Mouse (Mus musculus) thymus, adult 18-20 months (tissue): ENCODE data around the gene Atp1b1.

Experiments
- DNase-seq, 2 experiments: peaks; one replicate each; pipeline ENCODE4 v3.0.0; 2022; ENCODE audit warnings: mixed read lengths in 2 of 2

Atp1b1 gene

DNA sequence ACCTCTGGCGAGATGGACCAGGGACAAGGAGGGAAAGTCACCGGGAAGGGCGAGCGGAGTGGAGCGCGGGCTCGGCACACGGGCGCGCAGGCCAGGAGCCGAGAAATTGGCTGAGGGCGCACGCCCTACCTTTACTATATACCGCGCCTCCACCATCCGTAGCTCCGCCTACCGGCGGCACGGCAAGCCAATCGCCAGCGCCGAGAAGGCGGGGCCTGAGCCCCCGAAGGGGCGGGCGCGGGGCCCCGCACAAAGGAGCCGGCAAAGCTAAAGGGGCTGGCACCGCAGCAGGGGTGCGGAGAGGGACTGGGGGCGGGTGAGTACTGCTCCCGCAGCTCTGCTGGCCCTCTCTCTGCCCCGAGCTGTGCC is at the start of gene Atp1b1:
TSS of gene Atp1b1 (minus strand) at position 111 of the 369 bp plus-strand sequence.
- DNase-seq = peak; percentile 87 to 89

DNA sequence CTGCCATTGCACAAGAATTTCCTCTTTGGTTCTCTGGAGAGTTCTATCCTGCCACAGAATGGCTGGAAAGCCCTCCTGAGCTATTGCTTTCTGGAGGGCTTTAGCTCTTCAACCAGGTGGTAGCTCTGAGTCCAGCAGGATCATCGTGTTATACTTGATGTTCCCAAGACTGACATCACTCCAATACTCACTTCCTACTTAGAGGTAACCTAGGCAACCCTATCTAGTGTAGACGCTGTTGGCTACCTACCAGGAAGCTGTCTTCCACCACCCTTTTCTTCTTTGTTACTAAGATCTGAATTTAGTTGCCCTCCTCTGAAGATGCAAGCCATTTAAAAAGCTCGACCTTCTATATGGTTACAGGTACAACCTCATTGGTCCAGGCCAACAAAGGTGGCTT is 46.9 kb upstream of the Atp1b1 start:
- DNase-seq = no peak

DNA sequence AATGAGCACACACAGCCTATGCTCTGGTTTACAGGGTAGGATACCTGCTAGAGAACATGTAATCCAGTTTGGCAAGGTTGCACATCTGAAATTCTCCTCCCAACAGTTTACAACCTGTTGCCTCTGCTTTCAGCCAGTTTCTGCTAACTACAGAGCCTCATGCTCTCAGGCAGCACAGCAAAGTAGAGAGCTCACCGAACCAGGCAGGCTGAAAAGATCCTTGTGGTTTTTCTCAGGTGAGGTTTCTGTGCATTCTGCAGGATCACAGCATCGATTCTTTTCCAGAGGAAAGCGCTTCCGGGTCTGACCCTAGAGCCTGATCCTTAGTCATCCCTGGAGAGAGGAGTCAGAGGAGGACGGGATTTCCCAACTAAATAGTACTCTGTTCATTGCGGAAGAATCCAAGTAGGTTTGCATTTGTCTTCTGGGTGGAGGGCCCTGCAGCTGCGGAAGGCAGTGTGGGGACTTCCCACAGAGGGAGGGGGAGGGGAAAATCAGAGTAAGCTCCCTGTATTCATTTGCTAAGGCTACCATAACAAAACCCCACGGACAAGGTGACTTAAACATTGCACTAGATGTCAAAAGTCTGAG is 45.1 kb upstream of the Atp1b1 start:
- DNase-seq = peak in 1 of 2 experiments; percentile 21

DNA sequence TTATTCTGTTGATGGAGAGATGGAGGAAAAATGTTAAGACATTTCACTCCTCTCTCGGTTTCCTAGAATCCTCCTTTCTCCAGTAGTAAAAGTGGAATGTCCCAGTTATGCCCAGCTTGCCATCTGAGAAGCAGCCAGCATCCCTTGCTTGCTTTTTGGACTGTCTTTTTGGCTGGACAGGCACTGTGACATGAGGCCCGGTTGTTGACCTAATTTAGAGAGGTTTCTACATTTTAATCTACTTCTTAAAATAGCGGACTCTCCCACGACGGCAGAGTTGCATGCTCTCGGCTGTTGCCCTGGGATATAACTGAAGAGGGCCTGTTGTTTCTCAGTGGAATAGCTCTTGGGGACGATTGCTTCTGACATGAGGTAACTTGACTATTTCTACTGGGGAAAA is 44.1 kb upstream of the Atp1b1 start:
- no peak for DNase-seq

DNA sequence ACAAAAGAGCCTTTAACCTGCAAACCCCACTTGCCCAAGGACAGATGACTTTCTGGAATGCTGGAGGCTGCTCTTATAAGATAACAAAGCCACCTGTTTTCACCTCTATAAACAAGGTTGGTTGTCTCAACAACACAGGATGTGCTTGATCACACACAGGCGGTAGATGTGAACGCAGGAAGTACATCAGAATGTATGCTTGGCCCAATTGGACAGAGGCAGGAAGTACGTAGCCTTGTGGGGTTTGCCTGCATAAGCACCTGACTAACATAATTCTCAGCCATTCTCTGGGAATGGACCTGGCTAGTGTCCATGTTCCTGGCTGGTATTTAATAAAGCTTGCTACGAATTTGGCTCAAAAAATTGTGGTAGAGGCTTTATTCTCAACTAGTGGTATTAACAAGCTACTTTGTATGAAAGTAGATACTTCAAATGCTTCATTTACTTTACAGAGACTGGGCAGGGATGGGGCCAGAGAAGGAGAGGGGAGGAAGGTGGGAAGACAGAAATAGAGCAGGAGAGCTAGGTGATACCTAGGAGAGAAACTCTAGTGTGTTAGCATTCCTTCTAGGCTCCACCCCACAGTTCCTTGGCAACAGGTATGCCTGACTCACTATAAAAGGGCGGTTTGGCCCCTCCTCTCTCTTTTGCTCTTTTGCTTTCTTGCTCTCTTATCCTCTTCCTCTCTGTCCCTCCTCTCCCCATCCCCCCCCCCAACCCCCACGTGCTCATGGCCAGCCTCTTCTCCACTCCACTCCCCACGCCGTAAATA is 36.8 kb upstream of the Atp1b1 start:
- no peak for DNase-seq

DNA sequence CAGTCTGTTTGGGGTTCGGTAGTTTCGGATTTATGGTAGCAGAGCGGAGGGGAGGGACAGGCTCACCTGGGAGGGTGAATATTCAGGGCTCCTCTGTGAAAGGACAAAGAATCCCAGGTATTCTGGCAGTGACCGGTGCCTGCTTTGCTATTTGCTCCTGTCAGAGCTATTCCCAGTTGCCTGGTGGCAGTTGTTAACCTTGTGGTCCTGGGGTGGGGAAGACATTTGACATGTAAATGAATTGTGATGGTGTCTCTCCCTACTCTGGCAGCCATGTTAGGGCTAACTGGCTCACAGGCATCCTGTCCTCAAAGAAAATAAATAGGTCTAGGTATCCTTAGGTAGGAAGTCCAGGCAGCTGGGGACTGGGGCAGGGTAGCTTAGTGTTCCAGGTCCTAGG is 36.1 kb upstream of the Atp1b1 start:
- DNase-seq = no peak

DNA sequence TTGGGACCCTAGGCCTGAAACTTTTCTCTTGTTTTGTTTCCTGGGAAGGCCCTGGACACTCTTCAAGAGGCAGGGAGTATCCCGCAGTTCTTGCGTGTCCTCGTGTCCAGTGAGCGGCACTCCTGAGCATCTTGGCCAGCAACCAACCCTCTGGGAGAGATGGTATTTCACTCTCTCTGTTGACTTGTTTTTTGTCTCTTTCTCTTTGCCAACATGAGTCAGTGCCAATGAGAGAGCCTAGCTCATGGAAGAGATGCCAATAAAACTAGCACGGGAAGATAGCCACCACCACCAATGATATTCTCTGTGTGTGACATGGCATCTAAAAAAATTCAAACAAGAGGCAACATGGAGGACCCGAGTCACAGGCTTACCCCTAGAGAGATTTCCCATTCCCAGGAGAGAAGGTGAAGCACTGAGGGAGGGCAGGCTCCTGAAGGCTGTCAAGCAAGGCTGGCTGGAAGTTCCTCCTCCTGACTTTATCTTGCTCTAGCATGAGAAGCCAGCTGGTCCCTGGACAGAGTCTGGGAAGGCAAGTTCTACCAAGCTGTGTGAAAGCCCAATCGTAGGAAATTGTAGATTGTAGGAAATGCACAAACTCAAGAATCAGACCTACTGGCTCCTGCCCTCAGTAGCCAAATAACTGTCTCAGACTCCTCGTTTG is 35.0 kb upstream of the Atp1b1 start:
- no peak for DNase-seq

- no peak for DNase-seq
Observed at GRCm38 (mm10) chr1:164492476-164492875, 34.3 kb upstream of the Atp1b1 start.

GRCm38 (mm10) chr1:164489961-164490594 is 31.9 kb upstream of the Atp1b1 start:
- no peak for DNase-seq

DNA sequence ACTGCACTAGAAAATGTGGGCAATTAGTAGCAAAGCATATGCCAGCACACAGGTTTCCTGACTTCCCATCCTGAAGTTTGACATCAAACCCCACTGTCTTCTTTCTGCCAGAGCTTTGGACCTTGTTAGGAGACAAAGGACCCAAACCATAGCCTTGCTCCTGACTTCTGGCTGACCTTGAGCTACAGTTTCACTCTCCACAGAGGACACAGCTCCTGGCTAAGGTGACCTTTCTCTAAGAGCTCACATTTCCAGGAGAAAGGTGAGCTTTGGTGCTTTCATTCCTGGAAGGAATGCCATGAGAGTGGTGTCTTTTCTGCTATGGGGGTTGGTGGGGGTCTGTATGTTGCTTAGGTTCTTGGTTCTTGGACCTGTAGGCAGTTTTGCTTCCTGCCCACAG is 25.6 kb upstream of the Atp1b1 start:
- DNase-seq = no peak

GRCm38 (mm10) chr1:164482833-164483232 is 24.7 kb upstream of the Atp1b1 start:
- no peak for DNase-seq

GRCm38 (mm10) chr1:164481645-164482354 is 23.6 kb upstream of the Atp1b1 start:
- DNase-seq = no peak

- DNase-seq = no peak
Observed at GRCm38 (mm10) chr1:164480755-164481644, 22.8 kb upstream of the Atp1b1 start.

- DNase-seq = no peak
Observed at GRCm38 (mm10) chr1:164475895-164476294, 17.7 kb upstream of the Atp1b1 start.

DNA sequence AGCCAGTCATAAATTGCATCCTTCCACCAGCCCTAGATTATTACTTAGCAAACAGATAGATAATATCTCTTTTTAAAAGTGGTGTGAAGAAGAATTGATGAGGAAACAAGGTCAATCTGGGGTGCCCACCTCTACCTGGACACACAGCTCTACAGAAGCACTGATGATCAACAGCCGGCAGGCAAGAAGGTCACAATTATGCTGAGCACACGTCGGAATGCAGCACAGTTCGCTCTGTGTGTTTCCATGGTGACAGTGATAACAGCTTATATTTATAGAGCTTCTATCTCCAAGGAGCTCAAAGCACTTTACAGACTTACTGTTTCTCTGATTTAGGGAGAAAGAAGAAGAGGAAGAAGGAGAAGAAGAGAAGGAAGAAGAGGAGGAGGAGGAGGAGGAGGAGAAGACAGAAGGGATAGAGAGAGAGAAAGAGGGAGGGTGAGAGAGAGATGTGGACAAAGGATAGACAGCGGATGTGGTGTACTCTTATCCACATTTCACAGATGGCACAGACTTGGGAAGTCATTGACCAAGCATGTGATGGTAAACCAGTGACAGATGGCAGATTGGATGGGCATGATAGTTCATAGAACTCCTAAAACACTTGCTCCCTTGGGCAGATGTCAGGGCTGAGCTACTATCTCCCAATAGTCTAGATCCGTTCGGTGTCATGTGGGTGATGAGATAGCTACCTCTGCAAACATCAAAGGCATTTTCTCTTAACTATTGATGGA is 16.8 kb upstream of the Atp1b1 start:
- DNase-seq = no peak

GRCm38 (mm10) chr1:164474310-164474709 is 16.2 kb upstream of the Atp1b1 start:
- no peak for DNase-seq

GRCm38 (mm10) chr1:164473398-164473797 is 15.2 kb upstream of the Atp1b1 start:
- DNase-seq = no peak

DNA sequence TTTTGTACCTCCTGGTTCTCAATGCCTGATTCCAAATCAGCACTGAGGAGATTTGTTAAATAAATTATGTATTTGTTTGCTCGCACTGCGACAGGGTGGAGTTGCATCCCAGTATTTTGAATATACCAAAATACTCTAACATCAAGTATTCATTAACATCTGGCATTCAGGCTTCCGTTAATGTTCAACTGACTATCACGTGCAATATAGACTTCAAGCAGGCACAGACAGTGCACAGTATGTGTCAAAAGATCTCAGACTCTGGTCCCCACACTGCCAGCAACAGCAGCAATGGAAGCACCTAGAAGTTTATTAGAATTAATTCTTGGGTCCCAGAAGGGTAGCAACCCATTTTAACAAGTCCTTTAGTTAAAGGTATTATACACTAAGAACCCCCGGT is 13.5 kb upstream of the Atp1b1 start:
- no peak for DNase-seq

DNA sequence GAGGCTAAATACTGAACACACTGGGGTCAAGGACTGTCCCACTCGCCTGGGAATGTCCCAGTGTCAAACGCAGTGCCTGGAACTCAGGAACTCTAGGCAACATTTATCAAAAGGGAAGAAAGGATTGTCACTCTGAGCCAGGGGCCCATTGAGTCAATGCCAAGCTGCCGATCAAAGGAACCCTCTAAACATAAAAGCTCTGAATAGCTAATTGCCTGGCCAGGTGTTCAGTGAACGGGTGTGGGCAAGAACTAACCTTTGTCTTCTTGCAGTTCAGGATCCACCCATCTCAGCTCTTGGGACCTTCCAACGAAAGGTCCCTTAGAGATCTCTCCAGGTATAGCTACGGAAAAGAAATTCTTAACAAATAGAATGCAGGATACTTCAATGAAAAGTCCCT is 12.8 kb upstream of the Atp1b1 start:
- DNase-seq = no peak

DNA sequence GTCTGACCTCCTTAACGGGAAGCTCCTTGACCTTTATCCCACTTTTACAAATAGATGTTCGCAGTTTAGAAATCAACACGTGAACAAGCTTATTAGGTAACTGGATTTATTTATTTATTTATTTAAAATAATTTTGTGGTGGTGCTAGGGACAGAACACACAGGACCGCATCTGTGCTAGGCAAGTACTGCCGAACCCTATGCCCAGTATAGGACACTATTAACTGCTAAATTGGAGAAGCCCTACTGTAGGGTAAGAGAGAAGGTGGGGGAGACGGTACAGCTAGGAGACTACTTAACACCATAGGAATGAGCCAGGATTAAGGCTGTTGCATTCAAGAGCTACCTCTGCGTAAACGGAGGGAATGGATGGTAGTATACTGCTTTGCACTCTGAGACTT is 10.2 kb upstream of the Atp1b1 start:
- DNase-seq = no peak

DNA sequence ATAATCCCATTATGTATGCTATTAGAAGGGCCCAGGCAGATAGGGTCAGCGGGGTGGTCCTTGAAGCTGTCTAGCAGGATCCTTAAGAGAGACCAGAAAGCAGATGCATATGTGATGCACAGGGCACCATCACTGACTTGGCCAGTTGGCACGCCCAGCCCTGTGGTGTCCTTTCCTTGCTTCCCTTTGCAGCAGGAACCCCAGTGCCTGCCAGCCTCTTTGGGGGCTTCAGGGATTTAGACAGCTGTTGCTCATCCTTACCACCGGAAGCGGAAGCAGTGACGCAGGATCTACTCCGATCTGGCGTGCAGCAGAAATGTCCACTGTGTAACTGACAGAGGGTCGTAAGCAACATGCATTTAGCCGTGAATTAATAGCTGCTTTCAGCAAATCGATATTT is 9.3 kb upstream of the Atp1b1 start:
- no peak for DNase-seq
